Mouse (Mus musculus): ENCODE results near the gene Pacsin2. TPM values are rescaled to one million over a fixed set of nuclear protein-coding genes. Genes with fewer than 3 reads are reported as not detected.
"Not testable (repeated sequence)": the region's sequence is repeated elsewhere in the genome, so short reads cannot be mapped to it uniquely, and the experiment has no call there.

Gene Pacsin2
- total and polyA plus RNA-seq, 3 experiments: 34.5 to 61.0 (median 45.2) TPM

DNA sequence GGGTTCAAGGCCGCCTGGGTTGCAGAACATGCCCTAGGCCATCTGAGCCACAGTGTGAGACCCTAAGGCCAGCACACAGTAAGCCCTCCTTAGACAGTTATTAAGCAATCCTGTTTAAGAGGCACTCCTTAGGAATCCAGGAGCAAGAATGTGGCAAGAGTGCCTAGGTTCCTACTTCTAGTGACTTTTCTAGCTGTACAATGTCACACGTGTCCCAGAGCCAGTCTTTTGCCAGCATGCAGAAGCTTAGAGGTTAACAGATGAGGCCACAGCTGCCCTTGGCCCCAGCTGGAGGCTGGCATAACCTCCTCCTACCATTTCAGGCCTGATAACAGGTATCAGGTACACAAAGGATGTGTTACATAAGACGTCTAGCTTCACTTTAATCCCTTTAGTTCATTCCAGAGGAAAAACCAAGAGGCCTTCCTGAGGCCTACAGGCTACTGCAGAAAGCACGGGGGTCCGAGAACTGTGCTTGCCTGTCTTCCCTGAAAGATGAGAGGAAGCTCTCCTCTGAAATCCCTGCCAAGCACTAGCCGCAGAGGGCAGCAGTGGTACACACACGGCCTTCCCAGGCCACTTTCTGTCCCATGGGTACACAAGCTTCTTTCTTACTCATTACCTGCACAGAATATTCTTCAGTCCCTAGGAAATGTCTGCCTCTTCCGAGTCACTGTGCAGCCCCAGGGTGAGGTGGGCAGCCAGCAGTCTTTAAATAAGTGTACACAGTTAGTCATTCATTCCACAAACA, 55.5 kb downstream of the Pacsin2 start:
- DNase-seq (ENCODE audit: low spot score) (no peak), ATAC-seq (ENCODE audit: extremely low read depth, insufficient number of reproducible peaks, low FRiP score, poor library complexity, severe bottlenecking) (no peak)
- H3K4me1 ChIP-seq (ENCODE audit: insufficient read depth, low read depth, low read length): peaks cover 20% of the 10 kb centered on the region
- H3K9me3 ChIP-seq (replicated peaks): no peaks in the 10 kb centered on the region
- H3K4me3 ChIP-seq (ENCODE audit: low read depth, low read length): no peak overlapping the region
- TF ChIP-seq POLR2AphosphoS5 (IDR thresholded peaks at IDR 0.05; ENCODE audit: insufficient replicate concordance, low read depth, low read length) (no peak), GATA2 (IDR thresholded peaks at IDR 0.05; ENCODE audit: borderline replicate concordance, low read depth, low read length) (no peak), TAL1 (conservative IDR thresholded peaks at IDR 0.05; ENCODE audit: low read depth, low read length) (no peak), GATA1 (IDR thresholded peaks at IDR 0.05; ENCODE audit: borderline replicate concordance, low read length) (no peak), CTCF (IDR thresholded peaks at IDR 0.05; ENCODE audit: low read depth, low read length) (no peak)
- no peaks in the 10 kb centered on the region for H3K27me3 ChIP-seq (ENCODE audit: insufficient read depth, low read length)
- H3K36me3 ChIP-seq (replicated peaks): peaks cover 69% of the 10 kb centered on the region

DNA sequence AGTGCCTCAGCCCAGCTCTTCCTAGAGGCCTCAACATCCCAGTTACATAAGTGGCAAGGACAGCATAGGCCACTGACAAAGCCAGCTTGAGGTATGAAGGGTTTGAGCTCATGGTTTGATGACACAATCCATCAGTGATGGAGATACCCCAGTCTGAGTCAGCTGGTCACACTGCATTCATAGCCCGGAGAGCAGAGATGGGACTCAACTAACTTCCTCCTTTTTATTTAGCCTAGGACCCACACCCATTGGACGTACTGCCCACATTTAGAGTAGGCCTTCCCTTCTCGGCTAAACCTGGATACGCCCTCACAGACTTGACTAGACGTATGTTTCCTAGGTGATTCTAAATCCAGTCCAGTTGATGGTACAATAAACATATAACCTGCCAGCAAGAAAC, 56.2 kb downstream of the Pacsin2 start:
- ATAC-seq (ENCODE audit: extremely low read depth, insufficient number of reproducible peaks, low FRiP score, poor library complexity, severe bottlenecking) (peak; percentile 34), DNase-seq (ENCODE audit: low spot score) (peak; percentile 44)
- Histone ChIP-seq H3K9me3 (replicated peaks) (no peaks in the 10 kb centered on the region), H3K4me3 (ENCODE audit: low read depth, low read length) (no peak overlapping the region), H3K27me3 (ENCODE audit: insufficient read depth, low read length) (no peaks in the 10 kb centered on the region), H3K4me1 (ENCODE audit: insufficient read depth, low read depth, low read length) (peaks cover 22% of the 10 kb centered on the region), H3K36me3 (replicated peaks) (peaks cover 70% of the 10 kb centered on the region)
- no peak for TF ChIP-seq GATA1 (IDR thresholded peaks at IDR 0.05; ENCODE audit: borderline replicate concordance, low read length)
- TF ChIP-seq POLR2AphosphoS5 (IDR thresholded peaks at IDR 0.05; ENCODE audit: insufficient replicate concordance, low read depth, low read length): no peak
- TF ChIP-seq CTCF (IDR thresholded peaks at IDR 0.05; ENCODE audit: low read depth, low read length): no peak
- TF ChIP-seq TAL1 (conservative IDR thresholded peaks at IDR 0.05; ENCODE audit: low read depth, low read length): no peak
- TF ChIP-seq GATA2 (IDR thresholded peaks at IDR 0.05; ENCODE audit: borderline replicate concordance, low read depth, low read length): no peak

DNA sequence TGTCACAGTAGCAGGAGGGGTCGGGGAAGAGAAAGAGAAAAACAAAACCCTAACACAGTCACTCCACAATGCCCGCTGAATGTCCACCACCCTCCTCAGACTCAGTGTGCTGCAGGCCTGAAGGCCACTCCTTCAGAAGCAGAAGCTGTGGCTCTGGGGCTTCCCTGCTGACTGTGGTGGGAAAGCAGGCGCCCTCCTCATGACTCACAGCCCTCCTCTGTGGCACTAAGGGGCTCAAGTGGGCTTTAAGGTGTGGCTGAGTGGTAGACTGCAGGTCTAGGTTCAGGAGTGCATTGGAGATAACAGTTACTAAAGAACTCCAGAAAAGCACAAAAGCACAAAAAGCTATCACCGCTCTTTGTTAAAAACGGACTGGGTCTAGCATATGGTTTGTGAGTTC, 56.9 kb downstream of the Pacsin2 start:
- Histone ChIP-seq H3K36me3 (replicated peaks) (peaks cover 69% of the 10 kb centered on the region), H3K4me3 (ENCODE audit: low read depth, low read length) (no peak overlapping the region), H3K27me3 (ENCODE audit: insufficient read depth, low read length) (no peaks in the 10 kb centered on the region), H3K4me1 (ENCODE audit: insufficient read depth, low read depth, low read length) (peaks cover 22% of the 10 kb centered on the region), H3K9me3 (replicated peaks) (no peaks in the 10 kb centered on the region)
- no peak for DNase-seq (ENCODE audit: low spot score)
- no peak for ATAC-seq (ENCODE audit: extremely low read depth, insufficient number of reproducible peaks, low FRiP score, poor library complexity, severe bottlenecking)
- TF ChIP-seq GATA2 (IDR thresholded peaks at IDR 0.05; ENCODE audit: borderline replicate concordance, low read depth, low read length) (no peak), TAL1 (conservative IDR thresholded peaks at IDR 0.05; ENCODE audit: low read depth, low read length) (no peak), GATA1 (IDR thresholded peaks at IDR 0.05; ENCODE audit: borderline replicate concordance, low read length) (no peak), POLR2AphosphoS5 (IDR thresholded peaks at IDR 0.05; ENCODE audit: insufficient replicate concordance, low read depth, low read length) (no peak), CTCF (IDR thresholded peaks at IDR 0.05; ENCODE audit: low read depth, low read length) (no peak)

DNA sequence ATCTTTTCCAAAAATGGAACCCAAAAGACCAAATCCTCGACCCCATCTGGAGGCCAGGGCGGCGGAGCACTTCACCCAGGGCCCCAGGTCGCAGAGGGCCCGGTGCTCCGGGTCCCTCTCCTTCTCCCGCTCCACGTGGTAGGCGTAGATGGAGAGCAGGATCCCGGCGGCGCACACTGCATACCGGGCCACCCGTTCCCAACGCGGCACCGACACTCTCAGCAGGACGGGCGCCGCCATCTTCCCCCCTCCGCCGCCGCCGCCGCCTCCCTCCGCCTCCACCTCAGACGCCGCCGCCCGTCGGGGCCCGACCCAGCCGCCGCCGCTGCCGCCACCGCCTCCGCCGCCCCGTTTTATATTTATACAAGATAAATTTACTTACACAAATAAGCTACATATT, 58.5 kb downstream of the Pacsin2 start:
- not testable (repeated sequence) for H3K4me3 ChIP-seq (ENCODE audit: low read depth, low read length); DNase-seq (ENCODE audit: low spot score); H3K27me3 ChIP-seq (ENCODE audit: insufficient read depth, low read length); H3K9me3 ChIP-seq (replicated peaks); ATAC-seq (ENCODE audit: extremely low read depth, insufficient number of reproducible peaks, low FRiP score, poor library complexity, severe bottlenecking)
- peaks cover 22% of the 10 kb centered on the region for H3K4me1 ChIP-seq (ENCODE audit: insufficient read depth, low read depth, low read length)
- peaks cover 76% of the 10 kb centered on the region for H3K36me3 ChIP-seq (replicated peaks)

DNA sequence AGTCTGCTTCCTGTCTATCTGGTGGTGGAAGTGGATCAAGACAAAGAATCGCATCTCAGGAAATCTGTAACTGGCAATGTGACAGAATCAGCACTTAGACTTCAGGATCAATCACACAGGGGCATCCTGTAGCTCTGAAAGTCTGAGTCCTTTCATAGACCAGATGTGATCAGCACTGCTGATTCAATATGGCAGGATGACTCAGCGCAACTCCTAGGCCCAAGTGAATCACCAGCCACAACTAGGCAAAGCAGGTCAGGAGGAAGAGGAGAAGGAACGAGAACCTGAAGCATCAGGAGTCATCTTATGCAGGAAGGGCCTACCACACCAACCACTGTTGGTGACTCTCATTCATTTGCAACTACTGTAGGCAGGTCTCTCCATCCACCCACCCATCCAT, 60.4 kb downstream of the Pacsin2 start:
- Histone ChIP-seq H3K27me3 (ENCODE audit: insufficient read depth, low read length) (no peaks in the 10 kb centered on the region), H3K9me3 (replicated peaks) (no peaks in the 10 kb centered on the region), H3K4me1 (ENCODE audit: insufficient read depth, low read depth, low read length) (peaks cover 17% of the 10 kb centered on the region), H3K36me3 (replicated peaks) (peaks cover 78% of the 10 kb centered on the region), H3K4me3 (ENCODE audit: low read depth, low read length) (no peak overlapping the region)
- TF ChIP-seq CTCF (IDR thresholded peaks at IDR 0.05; ENCODE audit: low read depth, low read length) (no peak), POLR2AphosphoS5 (IDR thresholded peaks at IDR 0.05; ENCODE audit: insufficient replicate concordance, low read depth, low read length) (no peak), GATA2 (IDR thresholded peaks at IDR 0.05; ENCODE audit: borderline replicate concordance, low read depth, low read length) (no peak), TAL1 (conservative IDR thresholded peaks at IDR 0.05; ENCODE audit: low read depth, low read length) (no peak), GATA1 (IDR thresholded peaks at IDR 0.05; ENCODE audit: borderline replicate concordance, low read length) (no peak)
- ATAC-seq (ENCODE audit: extremely low read depth, insufficient number of reproducible peaks, low FRiP score, poor library complexity, severe bottlenecking) (no peak), DNase-seq (ENCODE audit: low spot score) (no peak)

DNA sequence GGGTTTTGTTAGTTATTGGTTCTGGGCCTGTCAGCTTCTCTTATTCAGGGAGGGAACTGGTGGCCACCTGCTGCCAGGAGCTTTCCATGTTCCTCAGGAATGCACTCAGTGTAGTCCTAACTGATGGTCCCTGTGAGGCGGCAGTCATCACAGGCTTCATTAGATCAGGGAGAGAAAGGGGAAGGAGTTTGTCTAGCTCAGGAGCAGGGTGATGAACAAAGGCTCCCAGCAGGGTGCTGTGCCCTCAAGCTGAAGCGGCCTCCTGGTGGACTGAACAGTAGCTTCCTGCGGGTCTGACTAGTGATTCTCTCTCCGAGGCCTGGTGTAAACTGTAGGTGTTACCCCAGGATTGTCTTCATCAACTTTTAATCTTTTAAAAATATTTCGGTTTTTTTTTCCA, 61.4 kb downstream of the Pacsin2 start:
- ATAC-seq (ENCODE audit: extremely low read depth, insufficient number of reproducible peaks, low FRiP score, poor library complexity, severe bottlenecking) (no peak), DNase-seq (ENCODE audit: low spot score) (no peak)
- H3K9me3 ChIP-seq (replicated peaks): no peaks in the 10 kb centered on the region
- TF ChIP-seq GATA2 (IDR thresholded peaks at IDR 0.05; ENCODE audit: borderline replicate concordance, low read depth, low read length) (no peak), POLR2AphosphoS5 (IDR thresholded peaks at IDR 0.05; ENCODE audit: insufficient replicate concordance, low read depth, low read length) (no peak), TAL1 (conservative IDR thresholded peaks at IDR 0.05; ENCODE audit: low read depth, low read length) (no peak), CTCF (IDR thresholded peaks at IDR 0.05; ENCODE audit: low read depth, low read length) (no peak)
- H3K4me1 ChIP-seq (ENCODE audit: insufficient read depth, low read depth, low read length): peaks cover 8% of the 10 kb centered on the region
- peaks cover 73% of the 10 kb centered on the region for H3K36me3 ChIP-seq (replicated peaks)
- no peaks in the 10 kb centered on the region for H3K27me3 ChIP-seq (ENCODE audit: insufficient read depth, low read length)
- H3K4me3 ChIP-seq (ENCODE audit: low read depth, low read length): no peak overlapping the region

Measured in G1E (cell line).